Mouse (Mus musculus) thymus, adult 2 months (tissue): ENCODE results near the gene Ldb3. TPM values are rescaled to one million over a fixed set of nuclear protein-coding genes. Genes with fewer than 3 reads are reported as not detected.
A peak's percentile ranks its signal among the peaks of the same experiment; 100 is the strongest.

Experiments used
- DNase-seq: peaks from one replicate; pipeline ENCODE4 v3.0.0; 2021
- H3K27ac ChIP-seq: fragments of 200-500 bp; 2 replicates; pipeline ENCODE4 v1.5.1; 2012; ENCODE audit warnings: low read length, control low read depth; ENCODE audit not compliant: control insufficient read depth, insufficient read depth
- H3K27me3 ChIP-seq: fragments of 200-500 bp; 2 replicates; pipeline ENCODE4 v1.6.1; 2012; ENCODE audit warnings: mild to moderate bottlenecking, low read length, moderate library complexity, mixed read lengths; ENCODE audit not compliant: control insufficient read depth, insufficient read depth
- H3K36me3 ChIP-seq: fragments of 200-500 bp; 2 replicates; pipeline ENCODE4 v1.6.1; 2012; ENCODE audit warnings: mild to moderate bottlenecking, low read length, moderate library complexity; ENCODE audit not compliant: control insufficient read depth, insufficient read depth
- H3K4me1 ChIP-seq: fragments of 200-500 bp; replicated peaks from 2 replicates; pipeline ENCODE4 v1.6.1; 2012; ENCODE audit warnings: low read length; ENCODE audit not compliant: control insufficient read depth, insufficient read depth
- H3K4me3 ChIP-seq: fragments of 200-500 bp; 2 replicates; pipeline ENCODE4 v1.5.1; 2012; ENCODE audit warnings: mild to moderate bottlenecking, low read length, control low read depth, moderate library complexity; ENCODE audit not compliant: control insufficient read depth, insufficient read depth
- CTCF ChIP-seq: fragments of 200-500 bp; IDR thresholded peaks from 2 replicates; pipeline ENCODE4 v1.5.1; 2012; ENCODE audit warnings: mild to moderate bottlenecking, control low read depth, low read length, moderate library complexity, borderline replicate concordance; ENCODE audit not compliant: control insufficient read depth, poor library complexity, insufficient read depth; ENCODE audit errors: extremely low read depth
- POLR2A ChIP-seq: fragments of 200-500 bp; IDR thresholded peaks from 2 replicates; pipeline ENCODE4 v1.6.1; 2012; ENCODE audit warnings: mild to moderate bottlenecking, low read length, control low read depth, moderate library complexity; ENCODE audit not compliant: control insufficient read depth, poor library complexity, insufficient read depth; ENCODE audit errors: extremely low read depth
- WGBS: fragments of 180-500 bp; shearing (Covaris S2); methylation state at CpG from one replicate; pipeline ENCODE4 v1.1.7; 2018; 5-methylcytosine and 5-hydroxymethylcytosine counted together
- polyA plus RNA-seq: library from polyadenylated mRNA; depleted of rRNA; stranded (reverse); fragments of >200 nt; gene quantifications from 2 replicates; pipeline ENCODE4 v1.2.3, GENCODE M21; 2012

The Ldb3 gene
- polyA plus RNA-seq, 1 experiment, result 63.0 TPM

- Histone ChIP-seq H3K27me3 (no peaks in the 10 kb centered on the region; the same call in 1 of the 2 replicates), H3K27ac (no peak overlapping the region), H3K4me3 (peak overlapping the region; percentile 27), H3K4me1 (peaks cover 9% of the 10 kb centered on the region; the same call in 1 of the 2 replicates), H3K36me3 (no peaks in the 10 kb centered on the region)
- peak; percentile 92 for TF ChIP-seq CTCF
- no peak for TF ChIP-seq POLR2A
- WGBS, result 1% methylated on average over 54 of the region's 55 CpGs
- DNase-seq, result peak; percentile 72
Observed at GRCm38 (mm10) chr14:34549004-34549671, 39.3 kb downstream of the Ldb3 start.

- Histone ChIP-seq H3K4me1 (peaks cover 9% of the 10 kb centered on the region; the same call in 1 of the 2 replicates), H3K4me3 (peak overlapping the region; percentile 27)
Observed at GRCm38 (mm10) chr14:34548391-34549001, 40.0 kb downstream of the Ldb3 start.

GRCm38 (mm10) chr14:34544545-34544944 lies 43.9 kb downstream of the Ldb3 start:
- DNase-seq, result no peak
- Histone ChIP-seq H3K4me1 (peaks cover 9% of the 10 kb centered on the region; the same call in 1 of the 2 replicates), H3K27me3 (no peaks in the 10 kb centered on the region; the same call in 1 of the 2 replicates), H3K27ac (no peak overlapping the region), H3K36me3 (no peaks in the 10 kb centered on the region), H3K4me3 (no peak overlapping the region)
- TF ChIP-seq POLR2A (no peak), CTCF (no peak)
- WGBS, result 83% methylated on average over 2 of the region's 2 CpGs

More at GRCm38 (mm10) chr14:34548391-34549001, 40.0 kb downstream of the Ldb3 start:
- TF ChIP-seq CTCF (no peak), POLR2A (no peak)
- Histone ChIP-seq H3K36me3 (no peaks in the 10 kb centered on the region), H3K27ac (no peak overlapping the region), H3K27me3 (no peaks in the 10 kb centered on the region; the same call in 1 of the 2 replicates)
- WGBS, result 4% methylated on average over 27 of the region's 27 CpGs
- DNase-seq, result no peak

GRCm38 (mm10) chr14:34544001-34544400 lies 44.5 kb downstream of the Ldb3 start:
- Histone ChIP-seq H3K27me3 (no peaks in the 10 kb centered on the region; the same call in 1 of the 2 replicates), H3K4me3 (no peak overlapping the region), H3K4me1 (peaks cover 6% of the 10 kb centered on the region; the same call in 1 of the 2 replicates), H3K27ac (no peak overlapping the region), H3K36me3 (no peaks in the 10 kb centered on the region)
- no peak for DNase-seq
- TF ChIP-seq CTCF, result no peak
- TF ChIP-seq POLR2A, result no peak
- WGBS, result 93% methylated on average over 6 of the region's 6 CpGs

GRCm38 (mm10) chr14:34543596-34543995 lies 44.9 kb downstream of the Ldb3 start:
- Histone ChIP-seq H3K27ac (no peak overlapping the region), H3K36me3 (no peaks in the 10 kb centered on the region), H3K27me3 (no peaks in the 10 kb centered on the region; the same call in 1 of the 2 replicates), H3K4me1 (0 out of 2 replicates have a peak, but pooled peaks cover 2% of the 10 kb centered on the region), H3K4me3 (no peak overlapping the region)
- 90% methylated on average over 6 of the region's 6 CpGs for WGBS
- no peak for DNase-seq
- TF ChIP-seq CTCF (no peak), POLR2A (no peak)

- Histone ChIP-seq H3K4me1 (no peaks in the 10 kb centered on the region), H3K27me3 (no peaks in the 10 kb centered on the region), H3K36me3 (no peaks in the 10 kb centered on the region), H3K27ac (no peak overlapping the region), H3K4me3 (no peak overlapping the region)
- no peak for TF ChIP-seq CTCF
- TF ChIP-seq POLR2A, result no peak
- 93% methylated on average over 5 of the region's 5 CpGs for WGBS
- no peak for DNase-seq
Observed at GRCm38 (mm10) chr14:34541896-34542295, 46.6 kb downstream of the Ldb3 start.
